Mouse (Mus musculus) intestine, postnatal 0 days (tissue): ENCODE results near the gene Tmem44. TPM values are rescaled to one million over a fixed set of nuclear protein-coding genes. Genes with fewer than 3 reads are reported as not detected.

Experiments used
- ATAC-seq: fragments of 200-750 bp; cut with Nextera tagmentation; 2 replicates; pipeline ENCODE4 v1.8.0; 2017; ENCODE audit warnings: mild to moderate bottlenecking, moderate TSS enrichment, moderate library complexity
- H3K27ac ChIP-seq: fragments of 300-500 bp; sonication (generic); 2 replicates; pipeline ENCODE4 v1.5.1; 2014; ENCODE audit warnings: mild to moderate bottlenecking, low read depth, low read length, moderate library complexity
- H3K27me3 ChIP-seq: fragments of 300-500 bp; sonication (generic); replicated peaks from 2 replicates; pipeline ENCODE4 v1.6.1; 2014; ENCODE audit warnings: low read length, mixed read lengths; ENCODE audit not compliant: control insufficient read depth, insufficient read depth
- H3K36me3 ChIP-seq: fragments of 300-500 bp; sonication (generic); 2 replicates; pipeline ENCODE4 v1.6.1; 2014; ENCODE audit warnings: mild to moderate bottlenecking, moderate library complexity; ENCODE audit not compliant: control insufficient read depth, insufficient read depth
- H3K4me1 ChIP-seq: fragments of 300-500 bp; sonication (generic); replicated peaks from 2 replicates; pipeline ENCODE4 v1.6.1; 2014; ENCODE audit warnings: antibody characterized with exemption, low read length, mixed read lengths; ENCODE audit not compliant: control insufficient read depth, insufficient read depth
- H3K4me2 ChIP-seq: fragments of 300-500 bp; sonication (generic); replicated peaks from 2 replicates; pipeline ENCODE4 v1.6.1; 2014; ENCODE audit warnings: low read depth, mild to moderate bottlenecking, moderate library complexity
- H3K4me3 ChIP-seq: fragments of 300-500 bp; sonication (generic); 2 replicates; pipeline ENCODE4 v1.5.1; 2014; ENCODE audit warnings: low read depth, low read length
- H3K9ac ChIP-seq: fragments of 300-500 bp; sonication (generic); 2 replicates; pipeline ENCODE4 v1.6.1; 2014; ENCODE audit warnings: mild to moderate bottlenecking, low read depth, low read length
- H3K9me3 ChIP-seq: fragments of 300-500 bp; sonication (generic); 2 replicates; pipeline ENCODE4 v1.6.1; 2016; ENCODE audit warnings: mixed run types; ENCODE audit not compliant: control insufficient read depth
- CTCF ChIP-seq: sonication (generic); IDR thresholded peaks from 2 replicates; pipeline ENCODE4 v1.5.1; 2016; ENCODE audit warnings: low read depth, mild to moderate bottlenecking, control low read depth, antibody characterized with exemption, moderate library complexity
- WGBS: fragments of 180-500 bp; shearing (Covaris S2); extraction: QIAGEN DNeasy Blood & Tissue Kit; methylation state at CpG from one replicate; pipeline ENCODE4 v1.1.7; 2014; 5-methylcytosine and 5-hydroxymethylcytosine counted together
- polyA plus RNA-seq: library from polyadenylated mRNA; unstranded; fragments of >200 nt; fragmentation: Nextera tagmentation; extraction: Ambion mirVana; gene quantifications from 2 replicates; pipeline ENCODE4 v1.2.1, GENCODE M21; 2015

Gene Tmem44
- polyA plus RNA-seq, 1 experiment from 2014 or later, result 3.1 TPM

DNA sequence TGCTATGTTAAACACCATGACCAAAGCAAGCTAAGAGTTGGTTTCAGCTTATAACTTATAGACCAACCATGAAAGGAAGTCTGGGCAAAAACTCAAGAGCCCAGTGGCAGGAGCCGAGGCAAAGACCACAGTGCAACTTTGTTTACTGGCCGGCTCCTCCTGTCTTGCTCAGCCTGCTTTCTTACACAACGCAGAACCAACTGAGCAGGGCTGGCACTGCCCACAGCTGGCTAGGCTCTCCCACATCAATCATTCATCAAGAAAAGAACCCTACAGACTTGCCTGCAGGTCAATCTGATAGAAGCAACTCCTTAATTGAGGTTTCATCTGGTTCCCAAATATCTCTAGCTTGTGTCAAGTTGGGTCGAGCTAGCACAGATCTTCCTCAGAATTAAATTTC lies 61.0 kb downstream of the Tmem44 start:
- H3K4me1 ChIP-seq, result 0 out of 2 replicates have a peak, but pooled peaks cover 4% of the 10 kb centered on the region
- no peaks in the 10 kb centered on the region for H3K9me3 ChIP-seq
- no peak overlapping the region for H3K4me3 ChIP-seq
- H3K36me3 ChIP-seq, result no peaks in the 10 kb centered on the region
- H3K4me2 ChIP-seq, result no peak overlapping the region
- WGBS, result 62% methylated on average over 4 of the region's 4 CpGs
- no peak for ATAC-seq
- no peak for TF ChIP-seq CTCF
- no peak overlapping the region for H3K27ac ChIP-seq
- no peaks in the 10 kb centered on the region for H3K27me3 ChIP-seq
- H3K9ac ChIP-seq, result no peak overlapping the region

DNA sequence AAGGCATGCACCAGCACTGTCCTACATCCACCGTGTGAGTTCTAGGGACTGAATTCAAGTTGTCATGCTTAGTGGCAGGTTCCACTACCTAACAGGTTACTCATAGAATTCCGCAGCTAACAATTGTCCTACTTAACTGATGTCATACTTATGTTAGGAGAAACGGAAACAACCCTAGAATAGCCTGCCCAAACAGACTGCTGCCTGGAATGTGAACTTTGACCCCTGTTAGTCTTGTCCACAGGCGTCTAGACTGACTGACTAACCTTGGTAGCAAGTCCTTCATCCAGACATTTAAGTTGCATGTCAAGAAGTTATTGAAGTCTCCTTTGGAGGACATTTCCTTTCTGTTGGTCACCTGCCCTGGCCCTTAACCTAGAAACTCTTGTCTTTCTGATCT lies 64.1 kb downstream of the Tmem44 start:
- Histone ChIP-seq H3K9me3 (no peaks in the 10 kb centered on the region), H3K36me3 (no peaks in the 10 kb centered on the region), H3K4me3 (no peak overlapping the region), H3K27ac (no peak overlapping the region), H3K4me2 (no peak overlapping the region), H3K27me3 (no peaks in the 10 kb centered on the region), H3K4me1 (0 out of 2 replicates have a peak, but pooled peaks cover under 1% of the 10 kb centered on the region), H3K9ac (no peak overlapping the region)
- TF ChIP-seq CTCF, result no peak
- 30% methylated on average over 4 of the region's 4 CpGs for WGBS
- ATAC-seq, result peak; percentile 78

DNA sequence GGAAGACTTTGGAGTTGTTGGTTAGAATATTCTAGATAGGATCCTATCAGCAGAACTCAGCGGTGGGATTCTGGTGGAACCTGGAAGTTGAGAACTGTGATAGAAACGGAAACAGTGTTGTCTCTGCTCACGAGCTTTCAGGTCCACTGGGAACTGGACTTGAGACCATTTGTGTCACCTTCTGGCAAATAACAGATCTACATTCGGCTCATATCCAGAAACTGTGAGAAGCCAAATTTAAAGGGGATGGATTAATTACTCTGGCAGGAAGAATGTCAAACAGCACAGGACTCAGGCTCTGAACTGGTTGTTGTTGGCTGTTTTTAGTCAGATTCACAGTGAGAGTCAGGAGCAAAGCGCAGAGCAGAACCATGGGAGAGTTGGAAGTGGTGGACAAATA lies 72.9 kb downstream of the Tmem44 start:
- ATAC-seq, result no peak
- WGBS, result 89% methylated on average over 5 of the region's 5 CpGs
- no peaks in the 10 kb centered on the region for H3K36me3 ChIP-seq
- TF ChIP-seq CTCF, result no peak
- no peaks in the 10 kb centered on the region for H3K27me3 ChIP-seq
- no peaks in the 10 kb centered on the region for H3K9me3 ChIP-seq
- no peak overlapping the region for H3K27ac ChIP-seq
- H3K9ac ChIP-seq, result no peak overlapping the region
- H3K4me2 ChIP-seq, result no peak overlapping the region
- no peak overlapping the region for H3K4me3 ChIP-seq
- peaks cover 1% of the 10 kb centered on the region; the same call in 1 of the 2 replicates for H3K4me1 ChIP-seq

DNA sequence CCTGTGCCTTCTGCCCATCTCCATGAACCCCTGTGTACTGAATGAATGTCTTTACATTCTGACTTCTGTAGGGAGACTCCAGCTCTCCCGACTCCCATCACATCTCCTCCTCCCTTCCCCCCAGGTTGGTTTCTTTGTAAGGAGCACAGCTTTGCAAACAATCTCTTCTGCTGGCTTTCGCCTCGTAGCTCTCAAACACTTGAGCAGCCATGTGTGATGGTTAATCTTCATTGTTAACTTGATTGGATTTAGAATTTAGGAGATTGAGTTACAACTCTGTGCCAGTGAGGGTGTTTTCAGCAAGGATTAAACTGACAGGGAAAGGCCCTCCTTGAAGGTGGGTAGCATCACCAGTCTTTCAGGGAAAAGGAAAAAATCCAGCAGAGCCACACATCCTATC lies 73.6 kb downstream of the Tmem44 start:
- Histone ChIP-seq H3K4me1 (peaks cover 4% of the 10 kb centered on the region; the same call in 1 of the 2 replicates), H3K4me3 (no peak overlapping the region), H3K36me3 (no peaks in the 10 kb centered on the region), H3K27me3 (no peaks in the 10 kb centered on the region), H3K9me3 (no peaks in the 10 kb centered on the region), H3K4me2 (no peak overlapping the region), H3K9ac (no peak overlapping the region), H3K27ac (no peak overlapping the region)
- ATAC-seq, result no peak
- TF ChIP-seq CTCF, result no peak
- 76% methylated on average over 3 of the region's 3 CpGs for WGBS

GRCm38 (mm10) chr16:30475633-30476461 lies 74.8 kb downstream of the Tmem44 start:
- no peak for TF ChIP-seq CTCF
- no peak overlapping the region for H3K4me2 ChIP-seq
- H3K27ac ChIP-seq, result no peak overlapping the region
- H3K9me3 ChIP-seq, result 0 out of 2 replicates have a peak, but pooled peaks cover 4% of the 10 kb centered on the region
- no peaks in the 10 kb centered on the region for H3K27me3 ChIP-seq
- 67% methylated on average over 10 of the region's 10 CpGs for WGBS
- no peaks in the 10 kb centered on the region for H3K36me3 ChIP-seq
- no peak overlapping the region for H3K9ac ChIP-seq
- no peak overlapping the region for H3K4me3 ChIP-seq
- H3K4me1 ChIP-seq, result peaks cover 4% of the 10 kb centered on the region; the same call in 1 of the 2 replicates
- ATAC-seq, result no peak

GRCm38 (mm10) chr16:30472447-30472846 lies 78.2 kb downstream of the Tmem44 start:
- Histone ChIP-seq H3K36me3 (no peaks in the 10 kb centered on the region), H3K4me1 (peaks cover 4% of the 10 kb centered on the region; the same call in 1 of the 2 replicates), H3K4me2 (no peak overlapping the region), H3K4me3 (no peak overlapping the region), H3K27me3 (no peaks in the 10 kb centered on the region), H3K27ac (peak overlapping the region; percentile 66), H3K9ac (no peak overlapping the region), H3K9me3 (0 out of 2 replicates have a peak, but pooled peaks cover 5% of the 10 kb centered on the region)
- ATAC-seq, result peak; percentile 44; the same call in 1 of the 2 replicates
- WGBS, result 29% methylated on average over 5 of the region's 5 CpGs
- TF ChIP-seq CTCF, result no peak
